Mouse (Mus musculus) lung, postnatal 14 days (tissue): ENCODE measurements around the gene Ptcd1.
"Not testable (repeated sequence)": the region's sequence is repeated elsewhere in the genome, so short reads cannot be mapped to it uniquely, and the experiment has no call there.

ENCODE experiments used
- DNase-seq: peaks from one replicate; pipeline ENCODE4 v3.0.0; 2021

Ptcd1 gene

DNA sequence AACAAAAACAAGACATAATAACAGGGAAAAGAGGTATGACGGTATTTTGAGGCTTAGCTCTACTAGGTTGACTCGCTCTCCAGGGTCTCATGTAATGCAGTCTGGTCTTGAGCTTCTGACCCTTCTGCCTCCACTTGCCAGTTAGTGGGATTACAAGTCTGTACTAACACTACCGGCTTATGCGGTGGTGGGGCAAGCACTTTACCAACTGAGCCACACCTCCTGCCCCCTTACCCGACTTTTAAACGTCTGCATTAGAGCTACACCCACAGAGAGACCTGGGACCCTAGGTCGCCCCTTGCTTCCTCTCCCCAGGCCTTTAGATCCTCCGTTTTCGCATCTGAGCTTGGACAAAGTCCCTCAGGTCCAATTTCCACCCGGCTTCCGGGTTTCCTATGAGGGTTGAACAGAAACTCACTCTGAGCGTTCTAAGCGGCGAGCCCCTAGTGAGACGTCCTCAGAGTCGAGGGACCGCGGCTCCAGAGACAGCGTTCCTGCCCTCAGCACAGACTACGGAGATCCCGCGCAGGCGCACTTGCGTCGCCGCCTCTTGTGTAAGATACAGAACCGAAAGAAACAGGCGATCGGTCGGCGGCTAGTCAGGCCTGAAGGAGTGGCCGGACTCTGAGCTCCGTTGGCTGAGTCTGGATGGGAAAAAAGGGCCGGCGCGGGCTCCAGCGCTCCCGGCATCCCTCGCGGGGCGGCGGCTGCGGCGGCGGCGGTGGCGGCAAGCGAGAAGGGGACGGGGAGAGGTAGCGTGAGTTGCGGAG lies at the start of gene Ptcd1, which contains the start of gene Cpsf4:
Gene Ptcd1 (minus strand): TSS at position 573 of the 770 bp plus-strand sequence.
Gene Cpsf4 (plus strand): TSS at position 678 of the 770 bp plus-strand sequence.
- peak; percentile 99 for DNase-seq

DNA sequence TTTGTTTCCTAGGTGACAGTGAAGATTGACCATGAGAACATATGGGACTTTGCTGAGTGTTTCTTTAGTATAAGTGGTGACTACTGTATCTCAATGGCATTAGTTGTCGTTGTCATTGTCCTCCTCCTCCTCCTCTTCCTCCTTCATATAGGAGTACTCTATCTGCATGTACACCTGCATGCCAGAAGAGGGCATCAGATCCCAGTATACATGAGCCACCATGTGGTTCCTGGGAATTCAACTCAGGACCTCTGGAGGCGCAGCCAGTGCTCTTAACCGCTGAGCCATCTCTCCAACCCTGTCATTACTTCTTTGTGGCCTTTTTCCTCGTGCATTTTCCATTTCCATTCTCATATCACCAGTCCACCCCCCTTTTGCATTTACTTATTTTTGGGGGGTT lies 47.8 kb upstream of the Ptcd1 start:
- DNase-seq, result no peak

DNA sequence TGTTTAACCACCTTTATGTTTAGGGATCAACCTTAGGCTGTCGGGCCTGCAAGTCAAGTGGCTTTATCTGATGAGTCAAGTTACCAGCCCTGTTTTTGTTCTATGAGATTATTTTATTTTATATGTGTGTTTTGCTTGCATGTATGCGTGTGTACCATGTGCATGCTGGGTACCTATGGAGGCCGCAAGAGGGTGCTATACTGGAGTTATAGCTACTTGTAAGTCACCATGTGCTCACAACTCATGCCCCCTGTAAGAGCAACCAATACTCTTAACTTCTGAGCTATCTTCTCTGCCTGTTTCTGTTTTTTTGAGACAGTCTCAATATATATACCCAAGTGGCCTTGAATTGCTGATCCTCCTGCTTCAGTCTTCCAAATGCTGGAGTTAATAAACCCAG lies 46.6 kb upstream of the Ptcd1 start:
- DNase-seq, result no peak

DNA sequence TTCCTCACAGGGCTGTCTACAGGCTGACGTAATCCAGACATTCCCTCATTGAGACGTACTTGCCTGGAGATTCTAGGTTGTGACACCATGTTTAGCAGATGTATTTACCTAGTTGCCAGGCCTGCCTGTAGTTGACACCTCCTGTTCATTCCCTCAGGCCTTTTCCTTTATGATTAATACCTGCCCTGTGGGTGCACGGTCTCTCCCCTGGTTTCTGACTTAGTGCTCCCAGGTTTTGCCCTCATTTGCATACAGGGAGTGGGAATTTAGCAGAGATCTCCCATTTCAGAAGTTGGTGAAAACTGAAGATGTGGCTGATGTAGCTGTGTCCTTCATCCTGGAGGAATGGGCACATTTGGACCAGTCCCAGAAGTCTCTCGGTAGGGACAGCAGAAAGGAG lies 45.3 kb upstream of the Ptcd1 start:
- no peak for DNase-seq

DNA sequence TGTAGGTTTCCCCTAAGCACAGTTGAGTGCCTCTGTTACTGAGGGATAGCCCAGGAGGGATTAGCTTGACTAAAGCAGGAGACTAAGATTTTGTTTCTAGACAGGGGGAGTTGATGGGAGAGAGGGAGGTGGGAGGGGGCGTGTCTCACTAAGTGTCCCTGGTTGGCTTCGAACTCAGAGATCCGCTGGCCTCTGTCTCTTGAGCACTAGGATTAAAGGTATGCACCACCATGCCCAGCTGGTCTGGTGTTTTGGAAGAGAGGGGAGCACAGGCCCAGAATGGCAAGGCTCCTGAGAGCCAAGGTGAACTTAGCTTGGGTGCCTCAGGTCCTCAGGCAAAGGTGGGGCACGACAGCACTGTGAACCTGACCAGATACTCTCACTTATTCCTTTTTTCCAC lies 44.4 kb upstream of the Ptcd1 start:
- no peak for DNase-seq

DNA sequence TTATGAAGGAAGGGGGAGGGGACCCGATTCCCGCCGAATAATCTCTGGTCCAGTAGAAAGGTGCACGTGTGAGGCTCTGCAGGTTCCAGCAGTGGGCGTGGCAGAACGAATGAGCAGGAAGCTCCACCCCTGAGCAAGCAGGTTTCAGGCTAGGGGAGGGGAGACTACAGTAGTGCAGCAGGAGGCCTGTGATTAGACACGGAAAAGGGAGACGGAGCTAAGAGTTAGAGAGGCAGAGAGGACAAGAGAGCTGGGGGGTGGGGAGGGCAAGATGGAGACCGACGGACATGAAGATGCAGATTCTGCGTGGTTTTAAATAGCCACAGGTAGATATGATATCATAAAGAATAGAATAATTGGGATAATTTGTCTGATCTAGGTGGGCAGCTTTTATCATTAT lies 41.5 kb upstream of the Ptcd1 start:
- not testable (repeated sequence) for DNase-seq

DNA sequence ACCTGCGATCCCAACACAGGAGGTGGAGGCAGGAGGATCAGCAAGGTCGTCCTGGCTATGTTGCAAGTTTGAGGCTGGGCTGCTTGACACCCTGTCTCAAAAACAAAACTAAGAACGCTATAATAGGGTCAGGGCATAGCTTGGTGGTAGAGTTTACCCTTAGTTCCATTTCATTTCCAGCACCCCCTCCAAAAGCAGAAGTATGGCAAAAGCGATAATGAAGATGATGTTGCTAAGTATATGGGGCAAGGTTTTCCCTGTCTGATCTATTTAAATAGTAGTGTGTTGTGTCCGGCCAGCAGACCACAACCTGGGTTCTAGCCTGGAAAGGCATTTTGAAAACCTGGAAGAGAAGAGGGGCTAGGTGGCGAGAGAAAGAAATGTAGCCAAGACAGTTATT lies 41.0 kb upstream of the Ptcd1 start:
- DNase-seq, result no peak

DNA sequence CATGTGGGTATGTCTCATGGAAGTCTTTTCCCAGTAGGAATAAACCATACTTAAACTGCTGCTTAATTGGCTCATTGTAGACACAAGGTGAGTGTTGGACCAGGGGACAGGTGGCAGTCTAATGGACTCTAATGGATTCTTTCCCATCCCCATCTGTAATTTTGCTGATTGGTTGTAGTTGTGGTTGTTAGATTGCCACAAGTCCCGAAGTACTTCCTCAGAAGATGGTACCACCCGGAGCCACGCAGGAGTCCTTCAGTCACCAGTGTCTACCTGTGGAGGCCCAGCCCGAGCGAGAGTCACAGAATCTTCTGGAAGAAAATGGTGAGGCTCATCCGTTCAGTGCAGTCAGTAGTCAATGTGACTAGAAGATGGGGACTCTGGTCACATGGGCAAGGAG lies 40.5 kb upstream of the Ptcd1 start:
- no peak for DNase-seq

DNA sequence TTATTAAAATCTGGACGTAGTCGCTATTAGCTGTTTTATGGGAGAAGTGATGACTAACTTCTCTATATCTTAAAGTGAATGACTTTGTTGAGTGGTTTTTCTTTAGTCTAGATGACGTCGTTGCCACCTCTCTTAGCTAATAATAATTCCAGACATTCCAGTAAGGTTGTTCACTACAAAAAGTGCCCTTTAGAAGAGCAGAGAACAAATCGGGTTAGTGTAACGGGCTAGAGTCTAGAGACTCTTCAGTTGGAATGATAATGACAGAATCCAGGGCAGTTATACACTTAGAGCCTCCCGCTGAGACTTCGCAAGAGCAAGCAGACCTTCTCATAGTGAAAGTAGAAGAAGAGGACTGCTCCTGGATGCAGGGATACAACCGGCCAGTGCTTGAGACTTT lies 38.1 kb upstream of the Ptcd1 start:
- DNase-seq, result no peak

DNA sequence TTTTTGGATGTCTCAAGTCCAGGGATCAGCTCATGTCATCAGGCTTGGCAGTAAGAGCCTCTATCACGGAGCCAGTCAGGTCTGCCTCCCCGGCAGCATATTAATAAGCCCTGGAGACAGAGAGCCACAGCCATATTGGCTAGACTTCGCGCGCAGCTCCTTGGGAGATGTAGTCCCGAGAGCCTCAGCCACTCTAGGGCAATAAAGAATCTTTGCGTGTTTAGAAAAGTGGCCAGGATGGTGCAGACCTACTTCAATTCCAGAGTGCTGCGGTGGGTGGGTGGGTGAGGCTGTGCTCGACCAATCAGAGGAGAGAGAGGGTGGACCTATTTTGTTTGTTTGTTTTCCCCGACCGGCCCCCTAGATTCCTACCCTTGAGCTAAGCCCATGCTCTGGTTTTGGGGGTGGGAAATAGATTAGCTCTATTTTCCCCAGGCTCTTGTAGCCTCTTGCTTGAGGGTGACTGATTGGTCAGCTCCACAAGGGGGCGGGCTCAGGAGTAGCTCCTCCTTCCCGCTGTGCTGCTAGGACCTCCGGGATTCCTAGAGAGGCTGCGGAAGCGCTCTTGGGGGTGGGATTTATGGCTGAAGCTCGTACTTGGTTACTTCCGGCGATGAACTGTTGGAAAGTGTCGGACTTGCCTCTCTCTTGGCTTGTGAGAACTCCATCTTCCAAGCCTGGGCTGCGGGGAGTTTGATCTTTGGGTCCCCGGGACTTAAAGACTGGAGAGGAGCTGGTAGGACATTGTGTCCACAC lies 37.2 kb upstream of the Ptcd1 start, which contains the start of gene Zkscan5:
Gene Zkscan5 (plus strand): TSS at position 627 of the 756 bp plus-strand sequence.
- DNase-seq, result peak; percentile 98

DNA sequence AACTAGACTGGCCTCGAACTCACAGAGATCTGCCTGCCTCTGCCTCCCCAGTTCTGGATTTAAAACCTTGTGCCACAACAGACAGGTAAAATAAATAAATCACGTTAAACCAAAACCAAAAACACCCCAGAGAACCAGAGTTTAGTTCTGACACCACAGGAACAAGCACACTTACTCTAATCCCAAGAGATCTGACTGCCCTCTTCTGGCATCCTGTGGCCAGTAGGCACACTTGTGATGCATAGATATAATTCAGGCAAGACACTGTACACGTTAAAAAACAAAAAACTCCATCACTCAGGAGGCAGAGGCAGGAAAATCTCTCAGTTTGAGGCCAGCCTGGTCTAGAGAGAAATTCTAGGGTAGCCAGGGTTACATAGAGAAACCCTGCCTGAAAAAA lies 35.5 kb upstream of the Ptcd1 start:
- no peak for DNase-seq

DNA sequence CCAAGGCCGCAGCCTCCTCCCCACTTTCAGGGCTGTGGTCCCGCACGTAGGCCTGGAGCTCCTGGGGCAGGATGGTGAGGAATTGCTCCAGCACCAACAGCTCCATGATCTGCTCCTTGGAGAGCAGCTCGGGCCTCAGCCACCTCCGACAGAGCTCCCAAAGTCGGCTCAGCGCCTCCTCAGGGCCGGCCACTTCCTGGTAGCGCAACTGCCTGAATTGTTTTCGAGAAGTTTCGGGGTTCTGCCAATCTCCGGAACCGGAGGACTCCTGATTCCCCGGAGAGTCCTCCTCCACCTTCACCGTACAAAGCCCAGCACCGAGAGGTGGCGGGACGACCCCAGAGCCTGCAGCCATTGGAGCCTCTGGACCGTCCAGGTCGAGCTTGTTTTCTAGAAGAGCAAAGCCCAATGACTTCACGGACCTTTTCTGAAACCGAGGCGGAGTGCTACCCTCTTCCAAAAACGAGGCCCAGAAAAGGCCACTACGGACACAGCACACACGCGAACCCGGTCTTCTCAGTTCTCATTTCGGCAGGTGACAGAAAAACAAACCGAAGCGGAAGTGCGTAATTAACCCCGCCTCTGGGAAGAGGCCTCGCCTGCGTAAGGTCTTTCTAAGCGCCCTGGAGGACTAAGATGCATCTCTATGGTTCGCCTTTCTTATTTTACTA lies 34.5 kb upstream of the Ptcd1 start, which contains the start of gene Zkscan14:
Gene Zkscan14 (minus strand): TSS at position 548 of the 671 bp plus-strand sequence.
- DNase-seq, result peak; percentile 79

DNA sequence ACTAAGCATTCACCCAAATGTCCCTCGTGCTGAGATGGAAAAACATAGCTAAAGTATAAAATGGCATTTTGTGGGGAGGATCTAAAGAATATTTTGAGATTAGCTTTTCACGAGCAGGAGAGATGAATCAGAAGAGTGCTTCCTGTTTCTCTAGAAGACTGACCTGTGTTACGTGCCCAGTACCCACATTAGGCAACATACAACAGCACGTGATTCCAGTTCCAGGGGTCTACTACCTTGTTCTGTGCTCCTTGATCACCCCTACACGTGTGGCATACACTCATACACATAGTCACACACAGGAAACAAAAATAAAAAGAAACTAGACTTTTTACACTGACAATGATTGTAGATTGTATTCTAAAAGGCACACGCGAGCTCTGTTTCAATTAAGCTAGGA lies 33.5 kb upstream of the Ptcd1 start:
- DNase-seq, result no peak

DNA sequence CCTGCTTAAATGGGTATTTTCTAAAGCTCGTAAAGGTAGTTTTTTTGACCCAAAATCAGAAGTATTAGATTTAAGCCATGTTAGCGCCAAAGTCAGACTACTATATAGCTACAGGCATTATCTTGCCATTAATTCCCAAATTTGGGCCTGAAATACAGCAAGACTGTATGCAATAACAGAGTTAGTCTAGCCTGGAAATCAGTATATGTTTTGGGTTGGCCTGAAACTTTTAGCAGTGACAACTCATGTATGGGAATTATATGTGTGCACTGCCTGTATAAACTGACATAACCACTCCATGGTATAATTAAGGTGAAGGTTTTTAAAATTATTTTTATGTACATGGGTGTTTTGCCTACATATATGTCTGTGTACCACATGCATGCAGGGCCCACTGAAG lies 25.1 kb upstream of the Ptcd1 start, which contains the start of gene Atp5j2:
Gene Atp5j2 (minus strand): TSS at position 101 of the 400 bp plus-strand sequence.
- DNase-seq, result no peak

DNA sequence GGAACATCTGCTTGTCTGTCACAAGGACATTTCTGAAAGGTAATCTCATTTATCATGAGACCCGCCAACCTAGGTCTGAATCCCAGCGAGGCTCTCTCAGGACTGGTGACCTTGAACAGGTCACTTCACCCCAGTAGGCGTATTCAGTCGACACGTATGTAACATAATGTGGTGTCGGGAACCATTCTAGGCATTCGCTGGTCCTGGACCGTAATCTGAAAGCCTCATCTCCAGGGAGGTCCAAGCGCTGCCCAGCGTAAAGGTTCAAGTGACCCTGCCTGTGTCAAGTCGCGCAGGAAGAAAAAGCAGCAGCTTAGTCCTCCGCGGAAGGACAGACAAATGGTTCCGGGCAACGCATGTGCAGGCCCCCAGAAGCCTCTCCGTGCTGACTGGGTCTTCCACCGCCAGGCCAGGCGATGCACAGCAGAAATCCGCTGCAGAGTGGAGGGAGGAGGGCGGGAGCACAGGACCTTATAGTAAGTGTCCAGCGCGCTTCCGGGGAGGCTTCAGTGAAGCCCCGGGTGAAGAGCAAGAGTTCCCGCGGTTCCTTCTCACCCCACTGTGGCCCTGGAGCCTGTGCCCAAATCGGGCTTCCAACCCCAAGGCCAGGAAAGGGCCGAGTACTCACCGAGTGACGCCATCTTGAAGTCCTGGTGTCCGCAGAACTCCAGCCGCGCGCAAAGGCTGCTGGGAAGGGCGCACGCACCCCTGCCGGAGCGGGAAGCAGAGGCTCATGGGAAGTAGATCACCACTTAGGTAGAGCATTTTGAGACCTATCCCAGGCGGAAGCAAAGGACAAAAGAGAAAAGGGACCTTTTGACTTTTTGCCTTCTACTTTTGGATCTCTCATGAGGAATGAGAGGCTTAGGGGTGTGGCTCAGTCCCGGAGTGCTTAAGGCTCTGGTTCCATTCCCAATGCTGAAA lies 24.2 kb upstream of the Ptcd1 start:
- peak; percentile 88 for DNase-seq

DNA sequence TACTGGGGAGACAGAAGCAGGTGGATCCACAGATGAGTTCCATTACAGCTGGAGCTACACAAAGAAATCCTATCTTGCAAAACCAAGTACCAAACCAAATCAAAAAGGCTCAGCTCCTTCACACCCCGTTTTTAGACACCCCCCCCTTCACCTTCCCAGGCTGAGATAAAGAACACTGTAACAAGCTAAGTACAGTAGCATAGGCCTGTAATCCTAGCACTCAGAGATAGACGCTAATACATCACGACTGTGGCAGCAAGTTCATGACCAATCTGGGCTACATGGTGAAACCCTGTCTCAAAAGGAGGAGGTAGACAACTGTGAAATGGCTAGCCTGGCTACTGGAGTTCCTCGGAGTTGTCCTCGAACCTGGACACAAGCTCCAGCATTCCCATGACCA lies 23.5 kb upstream of the Ptcd1 start:
- DNase-seq, result no peak

DNA sequence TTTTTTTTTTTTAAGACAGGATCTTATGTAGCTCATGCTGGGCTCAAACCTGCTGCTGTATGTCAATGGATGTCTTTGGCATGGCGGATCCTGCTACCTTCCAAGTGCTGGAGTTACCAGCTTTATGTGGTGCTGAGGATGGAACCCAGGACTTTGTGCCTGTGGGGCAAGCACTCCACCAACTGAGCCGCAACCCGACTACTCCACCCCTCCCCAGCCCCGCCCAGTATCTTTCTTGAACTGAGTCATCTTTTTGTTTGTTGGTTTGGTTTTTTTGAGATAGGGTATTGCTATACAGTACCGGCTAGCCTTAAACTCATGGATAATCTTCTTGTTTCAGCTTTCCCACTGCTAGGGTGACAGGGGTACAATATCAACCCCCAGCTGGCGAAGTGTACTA lies 22.5 kb upstream of the Ptcd1 start:
- no peak for DNase-seq

DNA sequence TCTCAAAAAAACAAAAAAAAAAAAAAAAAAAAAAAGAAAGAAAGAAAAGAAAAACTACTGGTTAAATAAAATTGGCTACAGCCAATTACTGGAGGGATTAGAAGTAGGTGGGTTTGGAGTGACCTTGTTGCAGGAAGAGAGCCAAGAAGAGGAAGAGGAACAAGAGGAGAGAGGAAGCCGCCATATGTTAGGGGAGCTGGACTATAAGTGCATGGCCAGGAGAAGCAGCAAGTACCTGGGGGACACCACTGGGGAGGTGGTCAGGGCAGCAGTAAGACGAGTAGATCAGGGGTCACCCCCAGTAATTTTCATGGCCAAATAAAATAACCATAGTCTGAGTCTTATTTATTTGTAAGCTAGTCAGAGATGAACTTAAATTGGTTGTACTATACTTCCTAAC lies 18.3 kb upstream of the Ptcd1 start:
- DNase-seq, result no peak

DNA sequence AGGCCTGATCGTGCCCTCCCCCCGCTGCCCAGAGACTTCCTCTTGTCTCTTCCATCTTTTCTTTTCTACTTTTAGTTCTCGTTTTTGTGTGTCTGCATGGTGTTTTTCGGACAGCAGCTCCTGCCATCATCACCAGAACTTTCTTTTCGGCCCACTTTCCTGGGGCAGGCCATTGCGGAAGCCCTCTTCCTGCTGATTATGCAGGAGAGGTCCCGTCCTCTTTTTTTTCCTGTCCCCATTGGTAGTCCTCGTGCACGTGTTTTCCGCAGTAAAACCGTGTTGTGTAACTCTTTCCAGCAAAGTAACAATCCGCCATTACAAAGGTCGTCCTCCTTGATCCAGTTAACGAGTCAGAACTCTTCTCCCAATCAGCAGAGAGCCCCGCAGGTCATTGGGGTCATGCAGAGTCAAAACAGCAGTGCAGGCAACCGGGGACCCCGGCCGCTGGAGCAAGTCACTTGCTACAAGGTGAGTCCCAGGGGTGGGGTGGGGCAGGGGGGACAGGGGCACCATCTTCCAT lies 11.6 kb upstream of the Ptcd1 start:
- DNase-seq, result no peak

DNA sequence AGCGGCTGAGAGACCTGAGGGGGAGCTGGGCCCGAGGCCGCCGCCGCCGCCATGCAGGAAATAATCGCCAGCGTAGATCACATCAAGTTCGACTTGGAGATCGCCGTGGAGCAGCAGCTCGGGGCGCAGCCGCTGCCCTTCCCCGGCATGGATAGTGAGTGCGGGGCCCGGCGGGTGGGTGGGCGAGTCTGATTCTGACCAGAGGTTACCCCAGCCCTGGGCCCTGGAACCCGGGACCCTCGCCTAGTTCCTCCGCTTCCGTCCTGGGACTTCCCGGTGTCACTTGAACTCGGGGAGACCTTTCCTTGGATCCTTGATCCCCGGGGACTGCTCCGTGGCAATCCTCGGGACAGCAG lies 376 bp upstream of the Ptcd1 start:
- no peak for DNase-seq

DNA sequence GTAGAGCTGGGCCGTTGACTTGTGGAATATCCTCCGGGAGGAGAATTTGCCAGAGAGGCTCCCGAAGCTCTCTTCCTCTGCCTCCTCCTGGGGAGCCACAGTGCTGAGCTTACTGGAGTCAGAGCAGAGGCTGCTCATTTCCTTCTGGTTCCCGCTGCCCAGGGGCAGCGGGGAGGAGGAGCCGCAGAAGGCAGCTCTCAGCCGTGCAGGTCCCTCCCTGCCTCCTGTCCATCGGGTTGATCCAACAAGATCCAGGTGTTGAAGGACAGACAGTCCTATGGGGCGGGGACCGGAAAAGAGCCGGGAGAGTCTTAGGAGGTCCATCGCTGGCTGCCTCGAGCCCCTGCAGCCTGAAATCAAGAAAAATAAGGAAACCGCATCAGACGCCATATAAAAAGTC lies 1.7 kb downstream of the Ptcd1 start:
- DNase-seq, result no peak

DNA sequence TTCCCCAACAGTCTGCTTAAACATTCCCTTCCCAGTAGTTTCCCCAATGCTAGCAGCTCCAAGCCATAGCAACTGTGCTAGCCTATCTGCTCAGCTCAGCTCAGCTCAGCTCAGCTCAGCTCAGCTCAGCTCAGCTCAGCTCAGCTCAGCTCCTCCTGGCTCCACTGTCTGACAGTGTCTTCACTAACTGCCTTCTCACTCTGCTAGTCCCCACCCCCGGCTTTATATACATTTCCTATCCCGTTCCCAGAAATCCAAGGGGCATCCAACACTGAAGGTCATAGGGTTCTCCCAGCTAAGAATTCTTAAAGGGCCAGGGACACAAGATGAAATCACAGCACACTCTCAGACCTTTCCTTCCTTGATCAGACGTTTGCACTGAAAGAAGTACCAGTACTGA lies 2.2 kb downstream of the Ptcd1 start:
- no peak for DNase-seq
